Mouse (Mus musculus) thymus, adult 2 months (tissue): ENCODE results near the gene Jph3.

Experiments used
- CTCF ChIP-seq: fragments of 200-500 bp; IDR thresholded peaks from 2 replicates; pipeline ENCODE4 v1.5.1; 2012; ENCODE audit warnings: mild to moderate bottlenecking, control low read depth, low read length, moderate library complexity, borderline replicate concordance; ENCODE audit not compliant: control insufficient read depth, poor library complexity, insufficient read depth; ENCODE audit errors: extremely low read depth
- POLR2A ChIP-seq: fragments of 200-500 bp; IDR thresholded peaks from 2 replicates; pipeline ENCODE4 v1.6.1; 2012; ENCODE audit warnings: mild to moderate bottlenecking, low read length, control low read depth, moderate library complexity; ENCODE audit not compliant: control insufficient read depth, poor library complexity, insufficient read depth; ENCODE audit errors: extremely low read depth

DNA sequence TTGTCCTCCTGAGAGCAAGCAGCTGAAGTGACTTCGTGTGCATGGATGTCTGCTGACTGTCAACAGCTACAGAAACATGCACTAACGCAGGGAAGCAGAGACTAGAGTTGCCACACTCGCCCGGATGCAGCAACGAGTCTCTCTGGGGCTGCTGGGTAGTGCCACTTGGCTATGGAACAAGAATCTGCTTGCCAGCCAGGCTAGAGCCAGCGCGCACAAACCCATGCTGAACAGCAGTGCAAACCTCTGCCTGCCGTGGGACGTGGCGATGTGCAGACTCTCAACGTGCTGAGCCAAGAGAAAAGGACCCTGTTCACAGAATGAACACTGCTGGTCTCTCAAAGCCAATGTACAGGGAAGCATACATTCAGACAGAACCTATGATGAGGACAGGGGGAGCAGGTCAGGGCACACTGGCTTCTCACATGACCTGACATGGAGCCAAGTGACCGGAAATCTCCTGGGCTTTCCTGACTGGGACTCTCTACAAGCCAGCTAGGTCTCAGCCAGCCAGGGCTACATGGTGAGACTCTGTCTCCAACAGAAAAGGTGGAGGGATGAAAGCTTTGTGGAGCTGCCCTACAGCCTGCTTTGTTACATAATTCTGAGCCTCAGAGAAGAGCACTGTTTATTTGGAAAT, 82.6 kb downstream of the Jph3 start:
- TF ChIP-seq CTCF: no peak
- no peak for TF ChIP-seq POLR2A
